Mouse (Mus musculus) subcutaneous adipose tissue, adult 2 months (tissue): ENCODE data around the gene Orai3. TPM values are rescaled to one million over a fixed set of nuclear protein-coding genes. Genes with fewer than 3 reads are reported as not detected.

Experiments used
- polyA plus RNA-seq: library from polyadenylated mRNA; depleted of rRNA; stranded (reverse); fragments of >200 nt; gene quantifications from 2 replicates; pipeline ENCODE4 v1.2.3, GENCODE M21; 2012; ENCODE audit warnings: low replicate concordance; rRNA removed

Gene Orai3
- polyA plus RNA-seq: 41.3 and 59.8 TPM in 2 replicates

GRCm38 (mm10) chr7:127769651-127770038 is at the start of gene Orai3:
Orai3 (plus strand) TSS chr7:127769815.

GRCm38 (mm10) chr7:127732066-127732465 is 37.5 kb upstream of the Orai3 start, which contains the start of gene Ctf2:
Ctf2 (minus strand) TSS chr7:127732166.

GRCm38 (mm10) chr7:127744366-127745045 is 25.1 kb upstream of the Orai3 start, which contains the start of gene Fbxl19:
Fbxl19 (plus strand) TSS chr7:127744543.

GRCm38 (mm10) chr7:127776426-127776825 is 6.8 kb downstream of the Orai3 start, which contains the start of gene Setd1a:
Setd1a (plus strand) TSS chr7:127776670.

GRCm38 (mm10) chr7:127785308-127785707 is 15.7 kb downstream of the Orai3 start, which contains the start of gene Gm49388:
Gm49388 (plus strand) TSS chr7:127785608.

GRCm38 (mm10) chr7:127800435-127801009 is 30.9 kb downstream of the Orai3 start, which contains the start of gene Hsd3b7:
Hsd3b7 (plus strand) TSS chr7:127800604.

GRCm38 (mm10) chr7:127824176-127824871 is 54.7 kb downstream of the Orai3 start, which contains the start of the genes Stx4a and Stx1b:
Stx4a (plus strand) TSS chr7:127824294.
Stx1b (minus strand) TSS chr7:127824549.

Other genes starting within 250 kb of the Orai3 start
- gene Tmem265, start 208.4 kb upstream of the Orai3 start, polyA plus RNA-seq: not detected in 2 replicates
- 59.0 and 79.2 TPM in 2 replicates for gene Phkg2, start 196.5 kb upstream of the Orai3 start, polyA plus RNA-seq
- 7.2 and 7.9 TPM in 2 replicates for gene Ccdc189, start 181.2 kb upstream of the Orai3 start, polyA plus RNA-seq
- gene Rnf40, start 181.0 kb upstream of the Orai3 start, polyA plus RNA-seq: 26.1 and 45.6 TPM in 2 replicates
- 8.4 and 24.5 TPM in 2 replicates for gene Zfp629, start 154.0 kb upstream of the Orai3 start, polyA plus RNA-seq
- gene Bcl7c, start 60.9 kb upstream of the Orai3 start, polyA plus RNA-seq: 15.7 and 47.8 TPM in 2 replicates
- 7.2 and 19.4 TPM in 2 replicates for gene Ctf1, start 57.1 kb upstream of the Orai3 start, polyA plus RNA-seq
- 0.06 TPM in 1 of 2 replicates, not detected in the other for gene Ctf2, start 37.6 kb upstream of the Orai3 start, polyA plus RNA-seq
- 14.2 and 40.4 TPM in 2 replicates for gene Fbxl19, start 25.3 kb upstream of the Orai3 start, polyA plus RNA-seq
- gene Setd1a, start 6.9 kb downstream of the Orai3 start, polyA plus RNA-seq: 9.2 and 15.6 TPM in 2 replicates
- gene Gm49388, start 15.8 kb downstream of the Orai3 start, polyA plus RNA-seq: not detected in 2 replicates
- 116 and 139 TPM in 2 replicates for gene Hsd3b7, start 30.8 kb downstream of the Orai3 start, polyA plus RNA-seq
- gene Stx4a, start 54.5 kb downstream of the Orai3 start, polyA plus RNA-seq: 93.0 and 101 TPM in 2 replicates
- 26.2 and 31.8 TPM in 2 replicates for gene Stx1b, start 54.7 kb downstream of the Orai3 start, polyA plus RNA-seq
- gene Zfp646, start 106.4 kb downstream of the Orai3 start, polyA plus RNA-seq: 12.4 and 27.7 TPM in 2 replicates
- gene Zfp668, start 107.0 kb downstream of the Orai3 start, polyA plus RNA-seq: 4.4 and 8.0 TPM in 2 replicates
- gene Prss53, start 121.2 kb downstream of the Orai3 start, polyA plus RNA-seq: 3.2 and 5.8 TPM in 2 replicates
- not detected in 2 replicates for gene Gm21974, start 125.6 kb downstream of the Orai3 start, polyA plus RNA-seq
- 258 and 271 TPM in 2 replicates for gene Vkorc1, start 125.8 kb downstream of the Orai3 start, polyA plus RNA-seq
- 153 and 162 TPM in 2 replicates for gene Bckdk, start 134.3 kb downstream of the Orai3 start, polyA plus RNA-seq
- 17.5 and 22.7 TPM in 2 replicates for gene Kat8, start 142.7 kb downstream of the Orai3 start, polyA plus RNA-seq
- 0.29 and 50.1 TPM in 2 replicates for gene Prss8, start 160.3 kb downstream of the Orai3 start, polyA plus RNA-seq
- gene Prss36, start 176.9 kb downstream of the Orai3 start, polyA plus RNA-seq: 27.9 and 44.9 TPM in 2 replicates
- 242 and 409 TPM in 2 replicates for gene Fus, start 197.6 kb downstream of the Orai3 start, polyA plus RNA-seq
- gene Pycard, start 224.1 kb downstream of the Orai3 start, polyA plus RNA-seq: 16.0 and 64.4 TPM in 2 replicates
- gene Trim72, start 234.1 kb downstream of the Orai3 start, polyA plus RNA-seq: 0.24 and 0.90 TPM in 2 replicates